Mouse (Mus musculus) CH12.LX (cell line): ENCODE results near the gene Spata3. TPM values are rescaled to one million over a fixed set of nuclear protein-coding genes. Genes with fewer than 3 reads are reported as not detected.
A peak's percentile ranks its signal among the peaks of the same experiment; 100 is the strongest.

Experiments used
- DNase-seq: peaks from one replicate; pipeline ENCODE4 v3.0.0-alpha.2; 2013; ENCODE audit errors: extremely low read depth
- H3K27ac ChIP-seq: 2 replicates; pipeline ENCODE4 v1.5.1; 2012; ENCODE audit warnings: low read depth, mild to moderate bottlenecking, control low read depth, moderate library complexity; ENCODE audit not compliant: insufficient read depth
- H3K27me3 ChIP-seq: replicated peaks from 2 replicates; pipeline ENCODE3; 2012; ENCODE audit warnings: inconsistent platforms
- H3K36me3 ChIP-seq, 2 experiments: replicated peaks in 1 of 2; 2 replicates each; pipeline versions ENCODE3 to v1.6.1; 2012; ENCODE audit warnings: inconsistent platforms in 1 of 2, low read length in 1 of 2, mild to moderate bottlenecking in 1 of 2, mixed read lengths in 1 of 2, moderate library complexity in 1 of 2; ENCODE audit not compliant: control insufficient read depth in 1 of 2, insufficient read depth in 1 of 2
- H3K4me1 ChIP-seq, 2 experiments: 2 replicates each; pipeline ENCODE4 v1.6.1; 2012; ENCODE audit warnings: inconsistent platforms in 1 of 2, moderate library complexity in 1 of 2; ENCODE audit not compliant: insufficient read depth in 2 of 2, control insufficient read depth in 1 of 2
- H3K4me2 ChIP-seq: 2 replicates; pipeline ENCODE4 v1.6.1; 2012; ENCODE audit warnings: low read depth, mild to moderate bottlenecking, control low read depth; ENCODE audit not compliant: poor library complexity, insufficient read depth, severe bottlenecking
- H3K4me3 ChIP-seq, 3 experiments: fragments of 150-350 bp in 1 of 3; sonication (generic) in 1 of 3; replicated peaks in 1 of 3; 2 replicates each; pipeline versions ENCODE3 to v1.5.1; 2011 to 2012; ENCODE audit warnings: low read depth in 2 of 3, low read length in 2 of 3, mild to moderate bottlenecking in 2 of 3, moderate library complexity in 2 of 3, control low read depth in 1 of 3, improper control_type of control experiment in 1 of 3, inconsistent platforms in 1 of 3, mixed read lengths in 1 of 3; ENCODE audit not compliant: poor library complexity in 1 of 3
- H3K79me2 ChIP-seq: replicated peaks from 2 replicates; pipeline ENCODE4 v1.6.1; 2012; ENCODE audit warnings: mild to moderate bottlenecking, moderate library complexity; ENCODE audit not compliant: control insufficient read depth, poor library complexity, insufficient read depth, severe bottlenecking; ENCODE audit errors: extremely low read depth
- H3K9ac ChIP-seq: 2 replicates; pipeline ENCODE4 v1.6.1; 2012; ENCODE audit warnings: low read depth, mild to moderate bottlenecking, control low read depth, moderate library complexity; ENCODE audit not compliant: insufficient read depth
- H3K9me3 ChIP-seq: replicated peaks from 2 replicates; pipeline ENCODE3; 2012; ENCODE audit warnings: low read length, inconsistent platforms, mixed read lengths
- BHLHE40 ChIP-seq: IDR thresholded peaks from 2 replicates; pipeline ENCODE4 v1.6.1; 2011; ENCODE audit warnings: mild to moderate bottlenecking, low read depth, low read length, improper control_type of control experiment
- CHD2 ChIP-seq: IDR thresholded peaks from 2 replicates; pipeline ENCODE4 v1.6.1; 2011; ENCODE audit warnings: low read length, improper control_type of control experiment
- CTCF ChIP-seq, 2 experiments: IDR thresholded peaks in 1 of 2; conservative IDR thresholded peaks in 1 of 2; 2 replicates each; pipeline ENCODE4 v1.5.1; 2011 to 2012; ENCODE audit warnings: low read depth in 2 of 2, low read length in 2 of 2, improper control_type of control experiment in 1 of 2, inconsistent platforms in 1 of 2, mild to moderate bottlenecking in 1 of 2, moderate library complexity in 1 of 2
- E2F4 ChIP-seq: IDR thresholded peaks from 2 replicates; pipeline ENCODE4 v1.6.1; 2011; ENCODE audit warnings: low read depth, low read length, improper control_type of control experiment; ENCODE audit not compliant: insufficient replicate concordance
- ELF1 ChIP-seq: IDR thresholded peaks from 2 replicates; pipeline ENCODE4 v1.6.1; 2014; ENCODE audit warnings: low read depth, mild to moderate bottlenecking, inconsistent platforms, low read length, improper control_type of control experiment
- EP300 ChIP-seq: IDR thresholded peaks from 2 replicates; pipeline ENCODE4 v1.6.1; 2011; ENCODE audit warnings: low read length, improper control_type of control experiment
- GABPA ChIP-seq: IDR thresholded peaks from 2 replicates; pipeline ENCODE4 v1.6.1; 2012; ENCODE audit warnings: low read depth, low read length, improper control_type of control experiment, inconsistent platforms; ENCODE audit not compliant: insufficient replicate concordance
- HCFC1 ChIP-seq: IDR thresholded peaks from 2 replicates; pipeline ENCODE4 v1.6.1; 2012; ENCODE audit warnings: low read depth, mild to moderate bottlenecking, inconsistent platforms, low read length, improper control_type of control experiment
- JUND ChIP-seq: conservative IDR thresholded peaks from 2 replicates; pipeline ENCODE4 v1.6.1; 2011; ENCODE audit warnings: low read depth, low read length, improper control_type of control experiment
- MAFK ChIP-seq: IDR thresholded peaks from 2 replicates; pipeline ENCODE4 v1.6.1; 2011; ENCODE audit warnings: low read length, improper control_type of control experiment; ENCODE audit not compliant: insufficient replicate concordance
- MAZ ChIP-seq: IDR thresholded peaks from 2 replicates; pipeline ENCODE4 v1.6.1; 2012; ENCODE audit warnings: low read depth, mild to moderate bottlenecking, inconsistent platforms, low read length, improper control_type of control experiment, moderate library complexity
- MXI1 ChIP-seq: IDR thresholded peaks from 2 replicates; pipeline ENCODE4 v1.6.1; 2011; ENCODE audit warnings: mild to moderate bottlenecking, low read depth, low read length, improper control_type of control experiment
- MYC ChIP-seq: IDR thresholded peaks from 2 replicates; pipeline ENCODE4 v1.6.1; 2011; ENCODE audit warnings: low read depth, mild to moderate bottlenecking, improper control_type of control experiment, low read length
- NRF1 ChIP-seq: IDR thresholded peaks from 2 replicates; pipeline ENCODE4 v1.6.1; 2014; ENCODE audit warnings: low read depth, mild to moderate bottlenecking, inconsistent platforms, low read length, improper control_type of control experiment, moderate library complexity
- POLR2A ChIP-seq: IDR thresholded peaks from 2 replicates; pipeline ENCODE4 v1.6.1; 2011; ENCODE audit warnings: low read depth, mild to moderate bottlenecking, improper control_type of control experiment, low read length
- POLR2AphosphoS2 ChIP-seq: IDR thresholded peaks from 2 replicates; pipeline ENCODE4 v1.6.1; 2011; ENCODE audit warnings: low read depth, low read length, improper control_type of control experiment
- RAD21 ChIP-seq: IDR thresholded peaks from 2 replicates; pipeline ENCODE4 v1.6.1; 2011; ENCODE audit warnings: low read depth, mild to moderate bottlenecking, low read length, improper control_type of control experiment, moderate library complexity
- RCOR1 ChIP-seq: conservative IDR thresholded peaks from 2 replicates; pipeline ENCODE4 v1.6.1; 2012; ENCODE audit warnings: low read depth, mild to moderate bottlenecking, inconsistent platforms, low read length, improper control_type of control experiment
- SIN3A ChIP-seq: IDR thresholded peaks from 2 replicates; pipeline ENCODE4 v1.6.1; 2012; ENCODE audit warnings: low read length, improper control_type of control experiment, inconsistent platforms
- TBP ChIP-seq: conservative IDR thresholded peaks from 2 replicates; pipeline ENCODE4 v1.6.1; 2011; ENCODE audit warnings: low read depth, low read length, improper control_type of control experiment
- USF1 ChIP-seq: IDR thresholded peaks from 2 replicates; pipeline ENCODE4 v1.6.1; 2014; ENCODE audit warnings: low read depth, mild to moderate bottlenecking, inconsistent platforms, low read length, improper control_type of control experiment
- USF2 ChIP-seq: conservative IDR thresholded peaks from 2 replicates; pipeline ENCODE4 v1.6.1; 2011; ENCODE audit warnings: low read depth, low read length, improper control_type of control experiment
- ZC3H11A ChIP-seq: IDR thresholded peaks from 2 replicates; pipeline ENCODE4 v1.6.1; 2012; ENCODE audit warnings: low read depth, mild to moderate bottlenecking, inconsistent platforms, low read length, improper control_type of control experiment
- ZNF384 ChIP-seq: IDR thresholded peaks from 2 replicates; pipeline ENCODE4 v1.6.1; 2012; ENCODE audit warnings: low read depth, low read length, improper control_type of control experiment, inconsistent platforms
- dilution Hi-C: fragments of 300-500 bp; cut with MboI; formaldehyde crosslinking; loops from 2 replicates; pipeline ENCODE4 v1.14.3; 2020; ENCODE audit warnings: low sequenced_read_pairs; ENCODE audit not compliant: extremely low pct_unique_long_range_greater_than_20kb, extremely low pct_ligation_motif_present
- in situ Hi-C: fragments of 300-500 bp; cut with MboI; formaldehyde crosslinking; loops from 3 replicates; pipeline ENCODE4 v1.14.3; 2019; ENCODE audit warnings: low sequenced_read_pairs, low pct_ligation_motif_present, low pct_unique_long_range_greater_than_20kb, mixed read lengths
- polyA plus RNA-seq: library from polyadenylated mRNA; unstranded; fragments of >175 nt; gene quantifications from 2 replicates; pipeline ENCODE4 v1.2.1, GENCODE M21; 2012; ENCODE audit warnings: low read depth; ENCODE audit not compliant: insufficient read length
- total RNA-seq, 2 experiments: library from RNA; depleted of rRNA; stranded (reverse); fragments of 300-350 nt in 1 of 2; fragments of >200 nt in 1 of 2; gene quantifications; 2 replicates each; pipeline ENCODE4 v1.2.3; 2012 to 2014

Spata3 gene
- total and polyA plus RNA-seq, 3 experiments, result not detected

DNA sequence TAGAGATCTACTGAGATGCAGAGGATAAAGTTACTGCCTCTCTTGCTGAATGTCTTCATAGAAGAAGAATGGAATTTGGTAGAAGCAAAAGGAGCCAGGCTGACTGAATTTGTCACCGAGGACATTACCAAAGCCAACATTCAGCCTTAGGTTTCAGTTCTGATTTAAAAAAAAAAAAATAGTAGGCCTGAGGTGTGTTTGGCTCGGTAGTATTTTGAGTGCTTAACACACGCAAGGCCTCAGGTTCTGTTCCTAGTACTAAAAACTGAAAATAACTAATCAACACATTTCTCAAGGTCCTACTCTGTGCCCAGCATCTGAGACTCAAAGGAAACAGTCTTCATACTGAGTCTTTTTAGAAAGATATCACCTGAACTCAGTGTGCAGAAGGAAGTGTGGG is 45.5 kb upstream of the Spata3 start:
- Histone ChIP-seq H3K4me1 (peaks cover 32 to 67% of the 10 kb centered on the region in 2 experiments), H3K79me2 (no peaks in the 10 kb centered on the region; the same call in 1 of the 2 replicates), H3K9me3 (no peaks in the 10 kb centered on the region), H3K4me2 (peak overlapping the region; percentile 81; the same call in 1 of the 2 replicates), H3K4me3 (no peak overlapping the region), H3K9ac (peak overlapping the region; percentile 80), H3K27me3 (no peaks in the 10 kb centered on the region), H3K27ac (peak overlapping the region; percentile 99), H3K36me3 (no peaks in the 10 kb centered on the region)
- TF ChIP-seq ZC3H11A (no peak), MAFK (no peak), NRF1 (no peak), RAD21 (no peak), USF1 (no peak), ZNF384 (peak; percentile 87), SIN3A (no peak), JUND (no peak), CHD2 (no peak), EP300 (peak; percentile 50; the same call in 1 of the 2 replicates), MXI1 (0 out of 2 replicates have a peak, but pooled peaks have one; percentile 23), POLR2A (no peak), HCFC1 (no peak; the same call in 1 of the 2 replicates), RCOR1 (no peak), ELF1 (0 out of 2 replicates have a peak, but pooled peaks have one; percentile 4), MYC (0 out of 2 replicates have a peak, but pooled peaks have one; percentile 15), GABPA (no peak), MAZ (no peak), BHLHE40 (no peak), CTCF (conservative IDR thresholded peaks at IDR 0.05 in 1 of 2, IDR thresholded peaks at IDR 0.05 in 1 of 2; ENCODE audit: low read depth in 2 of 2, low read length in 2 of 2) (no peak), POLR2AphosphoS2 (no peak), E2F4 (no peak), TBP (no peak), USF2 (no peak)
- dilution Hi-C loops, result no loop called here
- no peak for DNase-seq
- in situ Hi-C loops, result no loop called here
